Mouse (Mus musculus): ENCODE results near the gene Spdl1. TPM values are rescaled to one million over a fixed set of nuclear protein-coding genes. Genes with fewer than 3 reads are reported as not detected.

Gene Spdl1
- total and polyA plus RNA-seq, 3 experiments, result 24.2 to 36.3 TPM; not detected in 1

- TF ChIP-seq EP300 (IDR thresholded peaks at IDR 0.05; ENCODE audit: low read depth in 1 of 2, low read length in 2 of 2) (peak; percentile 63; a peak in 3 of 4 replicates), MEF2A (IDR thresholded peaks at IDR 0.05; ENCODE audit: extremely low read depth, insufficient replicate concordance, low read depth, low read length, poor library complexity, severe bottlenecking) (no peak), ZC3H11A (IDR thresholded peaks at IDR 0.05; ENCODE audit: low read depth, low read length) (no peak), MAZ (IDR thresholded peaks at IDR 0.05; ENCODE audit: low read depth, low read length) (peak; percentile 97), SMC3 (IDR thresholded peaks at IDR 0.05; ENCODE audit: low read depth, low read length) (no peak), KAT2A (conservative IDR thresholded peaks at IDR 0.05; ENCODE audit: low read depth, low read length) (no peak; the same call in 1 of the 2 replicates), CHD2 (IDR thresholded peaks at IDR 0.05; ENCODE audit: low read length) (no peak), ZKSCAN1 (IDR thresholded peaks at IDR 0.05; ENCODE audit: low read depth, low read length) (no peak), MYC (IDR thresholded peaks at IDR 0.05; ENCODE audit: low read depth, low read length) (no peak), NELFE (IDR thresholded peaks at IDR 0.05; ENCODE audit: low read depth, low read length) (peak; percentile 87)
These were observed 49.8 kb downstream of the Spdl1 start, which contains the start of gene Dock2 (continued) for GRCm38 (mm10) chr11:34783587-34784043.

- no peaks in the 10 kb centered on the region for H3K9me3 ChIP-seq (replicated peaks; ENCODE audit: insufficient read depth, low read length)
- peak; percentile 94 for DNase-seq (ENCODE audit: low read depth, low spot score)
- H3K4me1 ChIP-seq (ENCODE audit: control insufficient read depth in 1 of 2, insufficient read depth in 2 of 2, low read length in 2 of 2), result peaks cover 14 to 30% of the 10 kb centered on the region in 2 experiments
- no peaks in the 10 kb centered on the region for H3K27me3 ChIP-seq (ENCODE audit: control insufficient read depth in 1 of 2, insufficient read depth in 2 of 2, low read length in 2 of 2)
- peaks cover 8 to 38% of the 10 kb centered on the region in 2 experiments for H3K36me3 ChIP-seq (ENCODE audit: control insufficient read depth in 1 of 2, insufficient read depth in 2 of 2, low read length in 2 of 2)
- peaks cover 56% of the 10 kb centered on the region for H3K79me2 ChIP-seq (ENCODE audit: control insufficient read depth, insufficient read depth, low read length, poor library complexity)
- peak overlapping the region; percentile 85 for H3K9ac ChIP-seq (ENCODE audit: control insufficient read depth, low read depth, low read length, poor library complexity, severe bottlenecking)
- peak overlapping the region; percentile 67 to 73 for H3K4me3 ChIP-seq (ENCODE audit: control insufficient read depth in 1 of 2, insufficient read depth in 1 of 2, low read depth in 2 of 2, low read length in 2 of 2)
- peak overlapping the region; percentile 91 for H3K27ac ChIP-seq (ENCODE audit: control insufficient read depth, low read depth, low read length)
- TF ChIP-seq E2F4 (IDR thresholded peaks at IDR 0.05; ENCODE audit: borderline replicate concordance, low read depth, low read length) (no peak), MAFK (IDR thresholded peaks at IDR 0.05; ENCODE audit: borderline replicate concordance, low read depth, low read length) (no peak), JUND (IDR thresholded peaks at IDR 0.05; ENCODE audit: low read depth, low read length) (no peak), POLR2AphosphoS2 (IDR thresholded peaks at IDR 0.05; ENCODE audit: low read length) (peak; percentile 35; the same call in 1 of the 2 replicates), ZMIZ1 (IDR thresholded peaks at IDR 0.05; ENCODE audit: low read depth, low read length) (peak; percentile 35; the same call in 1 of the 2 replicates), HCFC1 (IDR thresholded peaks at IDR 0.05; ENCODE audit: low read depth, low read length) (peak; percentile 88), RAD21 (IDR thresholded peaks at IDR 0.05; ENCODE audit: low read depth, low read length) (no peak), CHD2 (IDR thresholded peaks at IDR 0.05; ENCODE audit: low read length) (peak; percentile 77), MEF2A (IDR thresholded peaks at IDR 0.05; ENCODE audit: extremely low read depth, insufficient replicate concordance, low read depth, low read length, poor library complexity, severe bottlenecking) (peak; percentile 44; the same call in 1 of the 2 replicates), POLR2AphosphoS5 (IDR thresholded peaks at IDR 0.05; ENCODE audit: borderline replicate concordance, low read depth, low read length) (no peak), SMC3 (IDR thresholded peaks at IDR 0.05; ENCODE audit: low read depth, low read length) (no peak), USF2 (IDR thresholded peaks at IDR 0.05; ENCODE audit: borderline replicate concordance in 1 of 2, insufficient read depth in 1 of 2, low read depth in 1 of 2, low read length in 2 of 2) (no peak), ETS1 (IDR thresholded peaks at IDR 0.05; ENCODE audit: low read depth, low read length) (peak; percentile 89), CHD1 (IDR thresholded peaks at IDR 0.05; ENCODE audit: low read depth, low read length) (no peak), UBTF (IDR thresholded peaks at IDR 0.05; ENCODE audit: borderline replicate concordance, insufficient read depth, low read depth, low read length) (no peak), SIN3A (IDR thresholded peaks at IDR 0.05; ENCODE audit: low read length) (peak; percentile 84), GABPA (IDR thresholded peaks at IDR 0.05; ENCODE audit: low read depth, low read length) (no peak), TAL1 (IDR thresholded peaks at IDR 0.05; ENCODE audit: low read length) (no peak), ZKSCAN1 (IDR thresholded peaks at IDR 0.05; ENCODE audit: low read depth, low read length) (no peak), MAX (IDR thresholded peaks at IDR 0.05; ENCODE audit: low read length) (peak; percentile 71), ELF1 (IDR thresholded peaks at IDR 0.05; ENCODE audit: low read depth, low read length) (peak; percentile 94), BHLHE40 (IDR thresholded peaks at IDR 0.05; ENCODE audit: borderline replicate concordance, low read depth, low read length) (no peak; the same call in 1 of the 2 replicates), CTCF (IDR thresholded peaks at IDR 0.05 in 2 of 3, conservative IDR thresholded peaks at IDR 0.05 in 1 of 3; ENCODE audit: control insufficient read depth in 1 of 3, insufficient read depth in 1 of 3, low read depth in 2 of 3, low read length in 3 of 3, poor library complexity in 1 of 3, severe bottlenecking in 1 of 3) (no peak), TBP (IDR thresholded peaks at IDR 0.05; ENCODE audit: low read depth, low read length) (peak; percentile 76), GATA1 (IDR thresholded peaks at IDR 0.05; ENCODE audit: low read depth, low read length) (peak; percentile 68), MXI1 (IDR thresholded peaks at IDR 0.05; ENCODE audit: low read depth, low read length) (peak; percentile 46)
These were observed 50.7 kb downstream of the Spdl1 start for GRCm38 (mm10) chr11:34782516-34783430.

All from MEL (cell line).